Mouse (Mus musculus) MEL (cell line): Measurements from ENCODE around the gene Psmc3ip.

Experiments
- CHD2 ChIP-seq: IDR thresholded peaks from 2 replicates; pipeline ENCODE4 v1.6.1; 2011; ENCODE audit warnings: low read length, improper control_type of control experiment
- CTCF ChIP-seq, 3 experiments: IDR thresholded peaks in 2 of 3; conservative IDR thresholded peaks in 1 of 3; 2 replicates each; pipeline ENCODE4 v1.5.1; 2011 to 2012; ENCODE audit warnings: low read length in 3 of 3, low read depth in 2 of 3, mild to moderate bottlenecking in 2 of 3, improper control_type of control experiment in 1 of 3, inconsistent platforms in 1 of 3, mixed read lengths in 1 of 3, moderate library complexity in 1 of 3; ENCODE audit not compliant: control insufficient read depth in 1 of 3, insufficient read depth in 1 of 3, poor library complexity in 1 of 3, severe bottlenecking in 1 of 3
- MEF2A ChIP-seq: IDR thresholded peaks from 2 replicates; pipeline ENCODE4 v1.6.1; 2014; ENCODE audit warnings: low read depth, mild to moderate bottlenecking, inconsistent platforms, low read length, improper control_type of control experiment; ENCODE audit not compliant: poor library complexity, insufficient replicate concordance, severe bottlenecking; ENCODE audit errors: extremely low read depth
- NRF1 ChIP-seq: IDR thresholded peaks from 2 replicates; pipeline ENCODE4 v1.6.1; 2014; ENCODE audit warnings: low read depth, mild to moderate bottlenecking, inconsistent platforms, low read length, improper control_type of control experiment, moderate library complexity; ENCODE audit not compliant: poor library complexity, insufficient read depth, severe bottlenecking
- TAL1 ChIP-seq: IDR thresholded peaks from 2 replicates; pipeline ENCODE4 v1.6.1; 2012; ENCODE audit warnings: mild to moderate bottlenecking, inconsistent platforms, low read length, moderate library complexity, mixed read lengths
- USF1 ChIP-seq: IDR thresholded peaks from 2 replicates; pipeline ENCODE4 v1.6.1; 2014; ENCODE audit warnings: low read depth, mild to moderate bottlenecking, inconsistent platforms, low read length, improper control_type of control experiment, moderate library complexity
- ZC3H11A ChIP-seq: IDR thresholded peaks from 2 replicates; pipeline ENCODE4 v1.6.1; 2012; ENCODE audit warnings: low read depth, mild to moderate bottlenecking, inconsistent platforms, low read length, improper control_type of control experiment

DNA sequence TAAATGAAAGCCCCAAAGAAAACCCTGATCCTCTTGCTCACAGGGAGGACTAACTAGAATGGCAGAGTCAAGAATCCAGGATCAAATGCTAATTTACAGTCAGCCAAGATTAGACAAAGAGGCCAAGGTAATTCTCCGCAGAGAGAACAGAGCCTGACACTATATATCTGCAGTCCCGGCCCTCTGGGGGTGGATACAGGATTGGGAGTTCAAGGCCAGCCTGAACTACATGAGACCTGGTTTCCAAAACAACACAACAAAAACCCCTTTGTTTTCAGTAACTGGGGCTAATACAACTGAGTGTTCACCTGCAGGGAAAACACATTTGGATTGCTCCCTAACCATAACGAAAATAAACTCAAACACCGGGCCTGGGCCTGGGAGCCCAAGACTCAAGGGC, 30.8 kb downstream of the Psmc3ip start:
- no peak for TF ChIP-seq USF1
- no peak for TF ChIP-seq CTCF (IDR thresholded peaks at IDR 0.05 in 2 of 3, conservative IDR thresholded peaks at IDR 0.05 in 1 of 3; ENCODE audit: control insufficient read depth in 1 of 3, insufficient read depth in 1 of 3, low read depth in 2 of 3, low read length in 3 of 3, poor library complexity in 1 of 3, severe bottlenecking in 1 of 3)
- TF ChIP-seq NRF1, result no peak
- TF ChIP-seq CHD2, result no peak
- TF ChIP-seq ZC3H11A, result no peak
- TF ChIP-seq MEF2A, result no peak
- no peak for TF ChIP-seq TAL1
